Mouse (Mus musculus): ENCODE results near the gene Rpl9-ps6. TPM values are rescaled to one million over a fixed set of nuclear protein-coding genes. Genes with fewer than 3 reads are reported as not detected.

The Rpl9-ps6 gene
- polyA plus RNA-seq, 1 experiment from 2014 or later = 101 TPM

DNA sequence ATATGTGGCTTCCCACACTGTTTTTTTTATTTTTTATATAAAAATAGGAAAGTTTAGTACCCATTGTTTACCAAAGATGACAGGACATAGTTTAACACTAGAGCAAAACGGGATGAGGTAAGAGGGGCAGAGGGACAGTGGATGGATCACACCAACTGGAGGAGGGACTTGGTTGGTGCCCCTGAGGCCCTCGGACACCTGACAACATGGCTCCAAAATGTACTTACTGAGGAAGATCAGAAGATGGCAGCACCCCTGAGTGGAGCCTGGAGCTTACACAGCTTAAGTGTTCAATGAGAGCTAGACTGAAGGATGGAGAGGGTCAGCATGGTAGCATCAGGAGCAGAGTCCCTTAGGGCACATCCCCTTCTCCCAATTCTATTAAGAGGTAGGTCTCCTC lies 27.0 kb downstream of the Rpl9-ps6 start:
- Histone ChIP-seq H3K9me3 (replicated peaks) (no peaks in the 10 kb centered on the region), H3K27me3 (no peaks in the 10 kb centered on the region), H3K36me3 (ENCODE audit: poor library complexity, severe bottlenecking) (no peaks in the 10 kb centered on the region), H3K9ac (no peak overlapping the region), H3K27ac (no peak overlapping the region), H3K4me3 (no peak overlapping the region), H3K4me2 (no peak overlapping the region), H3K4me1 (no peaks in the 10 kb centered on the region)
- ATAC-seq = no peak
- 88% methylated on average over 2 of the region's 2 CpGs for WGBS

DNA sequence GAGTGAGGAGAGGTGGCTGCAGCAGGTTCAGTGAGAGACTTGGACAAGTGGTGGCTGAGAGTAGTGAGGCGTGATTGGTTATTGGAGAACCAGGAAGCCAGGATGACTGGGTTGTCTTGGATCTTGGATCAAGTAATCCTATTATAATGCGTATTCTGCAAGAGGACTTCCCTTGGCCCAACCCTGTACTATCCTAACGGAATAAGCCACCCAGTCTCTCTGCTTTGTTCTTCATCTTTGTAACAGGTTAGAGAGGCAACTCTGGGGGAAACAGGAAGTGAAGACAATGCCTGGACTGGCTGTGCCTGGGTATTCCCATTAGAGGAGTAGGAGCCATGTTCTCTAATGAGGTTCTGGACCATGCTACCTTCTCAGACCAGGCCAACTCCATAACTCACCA lies 40.5 kb downstream of the Rpl9-ps6 start:
- no peaks in the 10 kb centered on the region for H3K9me3 ChIP-seq (replicated peaks)
- no peak for ATAC-seq
- no peak overlapping the region for H3K4me3 ChIP-seq
- H3K27ac ChIP-seq = no peak overlapping the region
- 89% methylated on average over 3 of the region's 3 CpGs for WGBS
- no peak overlapping the region for H3K4me2 ChIP-seq
- no peaks in the 10 kb centered on the region for H3K36me3 ChIP-seq (ENCODE audit: poor library complexity, severe bottlenecking)
- no peaks in the 10 kb centered on the region for H3K27me3 ChIP-seq
- H3K4me1 ChIP-seq = no peaks in the 10 kb centered on the region
- H3K9ac ChIP-seq = no peak overlapping the region

DNA sequence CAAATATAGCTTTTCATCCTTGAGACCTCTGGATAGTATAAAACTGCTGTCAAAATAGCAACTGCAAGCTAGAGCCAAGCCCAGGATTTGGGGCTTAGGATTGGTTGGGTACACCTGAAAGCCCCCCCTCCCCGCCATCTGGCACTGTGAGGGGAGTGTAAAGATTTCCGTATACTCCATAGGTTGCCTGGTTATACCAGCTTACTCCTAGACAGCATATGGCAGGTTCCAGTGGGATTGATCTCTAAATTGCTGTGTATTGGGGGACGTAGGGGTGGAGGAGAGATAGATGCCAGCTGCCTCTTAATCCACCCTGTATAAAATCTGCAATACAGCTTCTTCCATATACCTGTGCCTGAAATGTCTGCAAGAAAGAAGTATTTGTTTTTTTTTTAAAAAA lies 41.7 kb downstream of the Rpl9-ps6 start:
- Histone ChIP-seq H3K9me3 (replicated peaks) (no peaks in the 10 kb centered on the region), H3K27me3 (no peaks in the 10 kb centered on the region), H3K4me3 (no peak overlapping the region), H3K36me3 (ENCODE audit: poor library complexity, severe bottlenecking) (no peaks in the 10 kb centered on the region), H3K4me1 (no peaks in the 10 kb centered on the region), H3K9ac (no peak overlapping the region), H3K27ac (no peak overlapping the region), H3K4me2 (no peak overlapping the region)
- 88% methylated on average over 3 of the region's 3 CpGs for WGBS
- ATAC-seq = no peak

DNA sequence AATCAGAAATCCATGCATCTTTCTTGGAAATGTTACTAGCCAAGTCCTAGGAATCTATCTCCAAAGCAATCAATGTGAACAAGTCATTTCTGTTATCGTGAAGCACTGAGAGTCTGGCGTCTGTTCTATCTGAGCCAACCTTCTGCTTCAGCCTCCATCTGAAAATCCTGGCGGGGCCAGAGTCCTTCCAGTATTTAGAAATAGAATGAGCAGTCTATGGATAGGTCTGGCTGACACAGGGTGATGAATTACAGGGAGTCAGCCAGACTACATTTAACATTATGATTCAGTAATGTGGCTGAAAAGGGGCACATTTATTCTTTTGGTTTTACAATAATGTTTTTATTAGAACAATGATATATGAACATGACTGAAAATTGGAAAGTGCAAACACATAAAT lies 47.3 kb downstream of the Rpl9-ps6 start:
- WGBS = 85% methylated on average over 3 of the region's 3 CpGs

DNA sequence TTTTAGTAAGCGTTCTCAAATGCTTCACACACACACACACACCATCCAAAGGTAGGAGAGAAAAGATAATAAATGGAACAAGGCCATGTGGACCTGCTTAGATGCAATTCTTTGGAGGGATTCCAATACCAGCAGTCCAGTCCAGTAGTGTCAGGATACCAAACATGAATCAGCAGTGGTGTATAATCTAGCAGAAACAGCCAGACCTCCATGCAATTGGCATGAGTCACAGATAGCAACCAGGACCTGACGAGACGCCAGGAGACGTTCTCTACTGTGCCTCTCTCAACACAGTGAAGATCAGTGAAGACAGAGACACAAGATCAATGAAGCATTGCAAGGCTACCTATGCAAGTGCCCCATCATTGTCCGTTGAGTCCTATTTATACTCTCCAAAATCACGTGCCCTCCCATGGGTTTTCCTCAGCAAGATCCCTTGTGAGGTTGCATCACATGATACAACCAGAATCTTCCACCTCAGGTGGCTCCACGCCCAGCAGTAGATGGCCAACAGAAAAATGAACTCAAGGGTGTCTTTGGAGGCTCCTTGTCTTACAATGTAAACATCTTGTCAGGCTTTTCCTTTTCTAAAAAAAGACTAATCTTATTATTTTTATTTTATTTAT lies 49.6 kb downstream of the Rpl9-ps6 start:
- H3K9me3 ChIP-seq (replicated peaks) = no peaks in the 10 kb centered on the region
- H3K36me3 ChIP-seq (ENCODE audit: poor library complexity, severe bottlenecking) = no peaks in the 10 kb centered on the region
- no peak overlapping the region for H3K27ac ChIP-seq
- H3K9ac ChIP-seq = no peak overlapping the region
- 91% methylated on average over 7 of the region's 7 CpGs for WGBS
- no peak overlapping the region for H3K4me2 ChIP-seq
- ATAC-seq = no peak
- no peak overlapping the region for H3K4me3 ChIP-seq
- no peaks in the 10 kb centered on the region for H3K27me3 ChIP-seq
- no peaks in the 10 kb centered on the region for H3K4me1 ChIP-seq

More for the DNA sequence above, 47.3 kb downstream of the Rpl9-ps6 start:
- Histone ChIP-seq H3K4me2 (no peak overlapping the region), H3K4me1 (no peaks in the 10 kb centered on the region), H3K9me3 (replicated peaks) (no peaks in the 10 kb centered on the region), H3K27ac (no peak overlapping the region), H3K36me3 (ENCODE audit: poor library complexity, severe bottlenecking) (no peaks in the 10 kb centered on the region), H3K27me3 (no peaks in the 10 kb centered on the region), H3K4me3 (no peak overlapping the region), H3K9ac (no peak overlapping the region)
- no peak for ATAC-seq

Other genes starting within 250 kb of the Rpl9-ps6 start
- gene Sgms1, start 76.9 kb downstream of the Rpl9-ps6 start, polyA plus RNA-seq (2015; fragmentation: Nextera tagmentation; extraction: Ambion mirVana) = 9.9 and 11.1 TPM in 2 replicates
- 38.6 and 43.6 TPM in 2 replicates for gene Minpp1, start 19.2 kb upstream of the Rpl9-ps6 start, polyA plus RNA-seq (2015; fragmentation: Nextera tagmentation; extraction: Ambion mirVana)
- 0.37 and 0.53 TPM in 2 replicates for gene Papss2, start 129.2 kb upstream of the Rpl9-ps6 start, polyA plus RNA-seq (2015; fragmentation: Nextera tagmentation; extraction: Ambion mirVana)

Measured in forebrain, embryonic 13.5 days (tissue).